Mouse (Mus musculus): ENCODE results near the gene Hoxa7. TPM values are rescaled to one million over a fixed set of nuclear protein-coding genes. Genes with fewer than 3 reads are reported as not detected.

The Hoxa7 gene
- polyA plus RNA-seq, 1 experiment from 2014 or later, result not detected

GRCm38 (mm10) chr6:52235866-52236265 is 14.2 kb upstream of the Hoxa7 start:
- peaks cover 82% of the 10 kb centered on the region for H3K27me3 ChIP-seq (ENCODE audit: control insufficient read depth, insufficient read depth, low read depth, low read length)

DNA sequence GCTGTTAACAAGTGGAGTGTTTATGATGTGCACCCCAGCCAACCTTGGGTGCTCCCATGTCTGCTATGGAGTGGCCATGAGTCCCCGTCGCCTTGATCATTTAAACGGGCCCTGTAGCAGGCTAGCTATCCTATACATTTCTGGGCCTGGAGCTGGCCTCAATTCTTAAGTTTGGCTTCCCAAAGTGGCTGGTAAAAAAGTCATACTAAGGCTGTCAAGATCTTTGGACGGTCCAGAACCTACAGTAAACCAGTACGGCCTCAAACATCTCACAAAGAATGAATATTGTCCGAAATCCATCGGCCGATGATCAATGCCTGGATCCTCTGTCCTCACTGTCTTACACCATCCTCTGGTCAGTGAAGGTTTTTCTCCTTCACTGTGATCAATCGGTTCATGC is 13.6 kb upstream of the Hoxa7 start:
- ATAC-seq, result no peak
- no peaks in the 10 kb centered on the region for H3K36me3 ChIP-seq (ENCODE audit: control insufficient read depth, insufficient read depth, low read length)
- H3K4me3 ChIP-seq (ENCODE audit: low read depth, low read length), result no peak overlapping the region
- no peak overlapping the region for H3K4me2 ChIP-seq (ENCODE audit: low read length)
- H3K27ac ChIP-seq (ENCODE audit: low read length), result no peak overlapping the region
- no peaks in the 10 kb centered on the region for H3K4me1 ChIP-seq (ENCODE audit: control insufficient read depth, insufficient read depth, low read length)
- 30% methylated on average over 9 of the region's 9 CpGs for WGBS
- H3K27me3 ChIP-seq (ENCODE audit: control insufficient read depth, insufficient read depth, low read depth, low read length), result peaks cover 81% of the 10 kb centered on the region
- no peaks in the 10 kb centered on the region for H3K9me3 ChIP-seq (replicated peaks; ENCODE audit: control insufficient read depth, low read length, poor library complexity, severe bottlenecking)
- no peak overlapping the region for H3K9ac ChIP-seq (ENCODE audit: low read depth, low read length)

More at GRCm38 (mm10) chr6:52235866-52236265, 14.2 kb upstream of the Hoxa7 start:
- no peak overlapping the region for H3K4me3 ChIP-seq (ENCODE audit: low read depth, low read length)
- no peaks in the 10 kb centered on the region for H3K9me3 ChIP-seq (replicated peaks; ENCODE audit: control insufficient read depth, low read length, poor library complexity, severe bottlenecking)
- 29% methylated on average over 6 of the region's 6 CpGs for WGBS
- no peak overlapping the region for H3K9ac ChIP-seq (ENCODE audit: low read depth, low read length)
- H3K4me2 ChIP-seq (ENCODE audit: low read length), result no peak overlapping the region
- no peak overlapping the region for H3K27ac ChIP-seq (ENCODE audit: low read length)
- no peaks in the 10 kb centered on the region for H3K4me1 ChIP-seq (ENCODE audit: control insufficient read depth, insufficient read depth, low read length)
- no peak for ATAC-seq
- H3K36me3 ChIP-seq (ENCODE audit: control insufficient read depth, insufficient read depth, low read length), result no peaks in the 10 kb centered on the region

GRCm38 (mm10) chr6:52234428-52235140 is 12.9 kb upstream of the Hoxa7 start:
- H3K4me2 ChIP-seq (ENCODE audit: low read length), result no peak overlapping the region
- WGBS, result under 1% methylated on average over 56 of the region's 68 CpGs
- H3K36me3 ChIP-seq (ENCODE audit: control insufficient read depth, insufficient read depth, low read length), result no peaks in the 10 kb centered on the region
- H3K9me3 ChIP-seq (replicated peaks; ENCODE audit: control insufficient read depth, low read length, poor library complexity, severe bottlenecking), result no peaks in the 10 kb centered on the region
- H3K27ac ChIP-seq (ENCODE audit: low read length), result no peak overlapping the region
- H3K9ac ChIP-seq (ENCODE audit: low read depth, low read length), result no peak overlapping the region
- peaks cover 76% of the 10 kb centered on the region for H3K27me3 ChIP-seq (ENCODE audit: control insufficient read depth, insufficient read depth, low read depth, low read length)
- no peak for ATAC-seq
- H3K4me3 ChIP-seq (ENCODE audit: low read depth, low read length), result no peak overlapping the region
- H3K4me1 ChIP-seq (ENCODE audit: control insufficient read depth, insufficient read depth, low read length), result no peaks in the 10 kb centered on the region

GRCm38 (mm10) chr6:52233546-52234427 is 12.1 kb upstream of the Hoxa7 start:
- Histone ChIP-seq H3K4me2 (ENCODE audit: low read length) (no peak overlapping the region), H3K9me3 (replicated peaks; ENCODE audit: control insufficient read depth, low read length, poor library complexity, severe bottlenecking) (no peaks in the 10 kb centered on the region), H3K27me3 (ENCODE audit: control insufficient read depth, insufficient read depth, low read depth, low read length) (peaks cover 80% of the 10 kb centered on the region), H3K27ac (ENCODE audit: low read length) (no peak overlapping the region), H3K4me3 (ENCODE audit: low read depth, low read length) (no peak overlapping the region), H3K4me1 (ENCODE audit: control insufficient read depth, insufficient read depth, low read length) (no peaks in the 10 kb centered on the region), H3K36me3 (ENCODE audit: control insufficient read depth, insufficient read depth, low read length) (no peaks in the 10 kb centered on the region), H3K9ac (ENCODE audit: low read depth, low read length) (no peak overlapping the region)
- no peak for ATAC-seq
- 2% methylated on average over 64 of the region's 70 CpGs for WGBS

DNA sequence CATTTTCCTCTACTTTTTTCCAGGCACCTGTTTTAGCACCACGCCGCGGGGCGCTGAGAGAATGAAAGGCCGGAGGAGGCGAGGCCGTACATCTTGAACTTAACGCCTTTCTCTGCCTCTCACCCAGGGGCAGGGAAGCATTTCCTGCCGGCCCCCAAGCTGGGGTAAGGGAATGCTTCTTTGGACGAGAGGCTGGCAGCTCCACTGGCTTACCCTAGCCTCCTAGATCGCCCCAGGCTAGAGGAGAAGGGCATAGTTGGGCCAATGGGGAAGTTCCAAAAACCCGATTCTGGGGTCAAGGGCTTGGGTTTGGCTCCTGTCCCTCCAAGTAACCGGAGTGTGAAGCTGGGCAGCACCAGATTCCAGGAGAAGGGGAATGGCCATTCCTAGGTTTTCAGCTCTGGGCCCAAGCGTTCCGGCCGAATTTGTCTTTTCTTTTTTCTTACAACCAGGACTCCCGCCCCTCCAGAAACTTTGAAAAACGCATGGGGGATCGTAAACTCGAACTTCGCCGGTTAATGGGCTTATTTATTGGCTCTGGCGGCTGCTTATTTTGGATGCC is 11.4 kb upstream of the Hoxa7 start:
- Histone ChIP-seq H3K9ac (ENCODE audit: low read depth, low read length) (no peak overlapping the region), H3K36me3 (ENCODE audit: control insufficient read depth, insufficient read depth, low read length) (no peaks in the 10 kb centered on the region), H3K27me3 (ENCODE audit: control insufficient read depth, insufficient read depth, low read depth, low read length) (peaks cover 83% of the 10 kb centered on the region), H3K4me3 (ENCODE audit: low read depth, low read length) (no peak overlapping the region), H3K4me1 (ENCODE audit: control insufficient read depth, insufficient read depth, low read length) (no peaks in the 10 kb centered on the region), H3K9me3 (replicated peaks; ENCODE audit: control insufficient read depth, low read length, poor library complexity, severe bottlenecking) (no peaks in the 10 kb centered on the region), H3K4me2 (ENCODE audit: low read length) (no peak overlapping the region), H3K27ac (ENCODE audit: low read length) (no peak overlapping the region)
- no peak for ATAC-seq
- WGBS, result 3% methylated on average over 23 of the region's 23 CpGs

DNA sequence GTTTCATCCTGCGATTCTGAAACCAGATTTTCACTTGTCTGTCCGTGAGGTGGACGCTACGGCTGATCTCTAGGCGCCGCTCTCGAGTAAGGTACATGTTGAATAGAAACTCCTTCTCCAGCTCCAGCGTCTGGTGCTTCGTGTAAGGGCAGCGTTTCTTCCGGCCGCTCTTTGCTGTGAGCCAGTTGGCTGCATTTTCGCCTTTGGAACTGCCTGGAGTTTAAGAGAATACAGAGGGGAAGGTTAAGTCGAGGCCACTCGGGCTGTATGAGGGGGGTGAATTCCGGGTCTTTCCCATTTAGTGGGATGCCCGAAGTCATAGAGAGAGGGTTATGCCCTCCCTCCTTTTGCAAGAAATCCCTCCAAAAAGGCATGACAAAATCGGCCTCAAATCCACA is 10.9 kb upstream of the Hoxa7 start:
- no peaks in the 10 kb centered on the region for H3K36me3 ChIP-seq (ENCODE audit: control insufficient read depth, insufficient read depth, low read length)
- under 1% methylated on average over 18 of the region's 18 CpGs for WGBS
- ATAC-seq, result no peak
- H3K27me3 ChIP-seq (ENCODE audit: control insufficient read depth, insufficient read depth, low read depth, low read length), result peaks cover 82% of the 10 kb centered on the region
- H3K4me1 ChIP-seq (ENCODE audit: control insufficient read depth, insufficient read depth, low read length), result no peaks in the 10 kb centered on the region
- H3K9me3 ChIP-seq (replicated peaks; ENCODE audit: control insufficient read depth, low read length, poor library complexity, severe bottlenecking), result no peaks in the 10 kb centered on the region
- H3K4me2 ChIP-seq (ENCODE audit: low read length), result no peak overlapping the region
- H3K27ac ChIP-seq (ENCODE audit: low read length), result no peak overlapping the region
- no peak overlapping the region for H3K9ac ChIP-seq (ENCODE audit: low read depth, low read length)
- no peak overlapping the region for H3K4me3 ChIP-seq (ENCODE audit: low read depth, low read length)

GRCm38 (mm10) chr6:52231885-52232567 is 10.4 kb upstream of the Hoxa7 start:
- no peaks in the 10 kb centered on the region for H3K9me3 ChIP-seq (replicated peaks; ENCODE audit: control insufficient read depth, low read length, poor library complexity, severe bottlenecking)
- no peak for ATAC-seq
- H3K4me2 ChIP-seq (ENCODE audit: low read length), result no peak overlapping the region
- no peak overlapping the region for H3K4me3 ChIP-seq (ENCODE audit: low read depth, low read length)
- no peak overlapping the region for H3K27ac ChIP-seq (ENCODE audit: low read length)
- no peaks in the 10 kb centered on the region for H3K36me3 ChIP-seq (ENCODE audit: control insufficient read depth, insufficient read depth, low read length)
- peaks cover 82% of the 10 kb centered on the region for H3K27me3 ChIP-seq (ENCODE audit: control insufficient read depth, insufficient read depth, low read depth, low read length)
- WGBS, result 2% methylated on average over 18 of the region's 18 CpGs
- no peaks in the 10 kb centered on the region for H3K4me1 ChIP-seq (ENCODE audit: control insufficient read depth, insufficient read depth, low read length)
- H3K9ac ChIP-seq (ENCODE audit: low read depth, low read length), result no peak overlapping the region

GRCm38 (mm10) chr6:52230516-52231165 is 9.0 kb upstream of the Hoxa7 start, which contains the start of gene Hoxa9:
Hoxa9 (minus strand) TSS chr6:52231089.
- Histone ChIP-seq H3K4me1 (ENCODE audit: control insufficient read depth, insufficient read depth, low read length) (no peaks in the 10 kb centered on the region), H3K27ac (ENCODE audit: low read length) (no peak within 1 kb of the TSS), H3K9ac (ENCODE audit: low read depth, low read length) (no peak within 1 kb of the TSS), H3K9me3 (replicated peaks; ENCODE audit: control insufficient read depth, low read length, poor library complexity, severe bottlenecking) (no peaks in the 10 kb centered on the region), H3K4me2 (ENCODE audit: low read length) (no peak within 1 kb of the TSS), H3K27me3 (ENCODE audit: control insufficient read depth, insufficient read depth, low read depth, low read length) (peaks cover 80% of the 10 kb centered on the region), H3K4me3 (ENCODE audit: low read depth, low read length) (no peak within 1 kb of the TSS), H3K36me3 (ENCODE audit: control insufficient read depth, insufficient read depth, low read length) (no peaks in the 10 kb centered on the region)
- ATAC-seq, result no peak
- 3% methylated on average over 19 of the region's 36 CpGs for WGBS
